Mouse (Mus musculus): ENCODE results near the gene Adgrg1. TPM values are rescaled to one million over a fixed set of nuclear protein-coding genes. Genes with fewer than 3 reads are reported as not detected.

Gene Adgrg1
- polyA plus RNA-seq (2015; fragmentation: Nextera tagmentation; extraction: Ambion mirVana): 42.4 and 50.9 TPM in 2 replicates

GRCm38 (mm10) chr8:94974467-94975165 lies at the start of gene Adgrg1:
Adgrg1 (plus strand) TSS chr8:94974751.
- Histone ChIP-seq H3K4me1 (replicated peaks; ENCODE audit: control insufficient read depth, insufficient read depth) (no peaks in the 10 kb centered on the region), H3K36me3 (ENCODE audit: control insufficient read depth, insufficient read depth, low read length) (no peaks in the 10 kb centered on the region), H3K27ac (replicated peaks) (peak within 1 kb of the TSS; percentile 97), H3K4me2 (replicated peaks; ENCODE audit: low read depth) (no peak within 1 kb of the TSS), H3K4me3 (ENCODE audit: low read depth, low read length) (no peak within 1 kb of the TSS), H3K9me3 (ENCODE audit: control insufficient read depth, low read length) (no peaks in the 10 kb centered on the region), H3K27me3 (ENCODE audit: control insufficient read depth, insufficient read depth, low read length) (no peaks in the 10 kb centered on the region), H3K9ac (ENCODE audit: low read length) (no peak within 1 kb of the TSS)
- peak; percentile 88 for ATAC-seq (ENCODE audit: low FRiP score, low TSS enrichment)
- TF ChIP-seq CTCF (IDR thresholded peaks at IDR 0.05; ENCODE audit: low read depth) (peak; percentile 29; the same call in 1 of the 2 replicates), EP300 (optimal IDR thresholded peaks at IDR 0.05) (no peak)
- DNase-seq (ENCODE audit: low spot score): peak; percentile 89
- WGBS: 22% methylated on average over 7 of the region's 7 CpGs

GRCm38 (mm10) chr8:94928227-94928626 lies 46.3 kb upstream of the Adgrg1 start:
- no peak for DNase-seq (ENCODE audit: low spot score)
- 71% methylated on average over 3 of the region's 3 CpGs for WGBS
- no peak for ATAC-seq (ENCODE audit: low FRiP score, low TSS enrichment)
- Histone ChIP-seq H3K9me3 (ENCODE audit: control insufficient read depth, low read length) (no peaks in the 10 kb centered on the region), H3K4me2 (replicated peaks; ENCODE audit: low read depth) (no peak overlapping the region), H3K27me3 (ENCODE audit: control insufficient read depth, insufficient read depth, low read length) (no peaks in the 10 kb centered on the region), H3K27ac (replicated peaks) (no peak overlapping the region), H3K4me3 (ENCODE audit: low read depth, low read length) (no peak overlapping the region), H3K9ac (ENCODE audit: low read length) (no peak overlapping the region), H3K36me3 (ENCODE audit: control insufficient read depth, insufficient read depth, low read length) (no peaks in the 10 kb centered on the region), H3K4me1 (replicated peaks; ENCODE audit: control insufficient read depth, insufficient read depth) (no peaks in the 10 kb centered on the region)
- no peak for TF ChIP-seq CTCF (IDR thresholded peaks at IDR 0.05; ENCODE audit: low read depth)
- no peak for TF ChIP-seq EP300 (optimal IDR thresholded peaks at IDR 0.05)

GRCm38 (mm10) chr8:94933918-94934317 lies 40.6 kb upstream of the Adgrg1 start:
- no peaks in the 10 kb centered on the region for H3K27me3 ChIP-seq (ENCODE audit: control insufficient read depth, insufficient read depth, low read length)
- H3K4me2 ChIP-seq (replicated peaks; ENCODE audit: low read depth): no peak overlapping the region
- WGBS: 48% methylated on average over 5 of the region's 5 CpGs
- ATAC-seq (ENCODE audit: low FRiP score, low TSS enrichment) (no peak), DNase-seq (ENCODE audit: low spot score) (no peak)
- no peak overlapping the region for H3K27ac ChIP-seq (replicated peaks)
- H3K36me3 ChIP-seq (ENCODE audit: control insufficient read depth, insufficient read depth, low read length): no peaks in the 10 kb centered on the region
- H3K9me3 ChIP-seq (ENCODE audit: control insufficient read depth, low read length): no peaks in the 10 kb centered on the region
- no peak overlapping the region for H3K4me3 ChIP-seq (ENCODE audit: low read depth, low read length)
- H3K9ac ChIP-seq (ENCODE audit: low read length): no peak overlapping the region
- H3K4me1 ChIP-seq (replicated peaks; ENCODE audit: control insufficient read depth, insufficient read depth): no peaks in the 10 kb centered on the region
- TF ChIP-seq CTCF (IDR thresholded peaks at IDR 0.05; ENCODE audit: low read depth): no peak
- no peak for TF ChIP-seq EP300 (optimal IDR thresholded peaks at IDR 0.05)

- Histone ChIP-seq H3K27me3 (ENCODE audit: control insufficient read depth, insufficient read depth, low read length) (no peaks in the 10 kb centered on the region), H3K36me3 (ENCODE audit: control insufficient read depth, insufficient read depth, low read length) (no peaks in the 10 kb centered on the region), H3K4me1 (replicated peaks; ENCODE audit: control insufficient read depth, insufficient read depth) (no peaks in the 10 kb centered on the region), H3K27ac (replicated peaks) (no peak overlapping the region), H3K9me3 (ENCODE audit: control insufficient read depth, low read length) (no peaks in the 10 kb centered on the region), H3K4me3 (ENCODE audit: low read depth, low read length) (no peak overlapping the region), H3K9ac (ENCODE audit: low read length) (no peak overlapping the region), H3K4me2 (replicated peaks; ENCODE audit: low read depth) (no peak overlapping the region)
- ATAC-seq (ENCODE audit: low FRiP score, low TSS enrichment): no peak
- no peak for TF ChIP-seq EP300 (optimal IDR thresholded peaks at IDR 0.05)
- no peak for TF ChIP-seq CTCF (IDR thresholded peaks at IDR 0.05; ENCODE audit: low read depth)
- no peak for DNase-seq (ENCODE audit: low spot score)
- 70% methylated on average over 3 of the region's 3 CpGs for WGBS
These were observed 39.4 kb upstream of the Adgrg1 start for GRCm38 (mm10) chr8:94935172-94935571.

- no peaks in the 10 kb centered on the region for H3K9me3 ChIP-seq (ENCODE audit: control insufficient read depth, low read length)
- no peaks in the 10 kb centered on the region for H3K36me3 ChIP-seq (ENCODE audit: control insufficient read depth, insufficient read depth, low read length)
- H3K4me1 ChIP-seq (replicated peaks; ENCODE audit: control insufficient read depth, insufficient read depth): no peaks in the 10 kb centered on the region
- H3K4me3 ChIP-seq (ENCODE audit: low read depth, low read length): no peak overlapping the region
- no peak overlapping the region for H3K9ac ChIP-seq (ENCODE audit: low read length)
- H3K27me3 ChIP-seq (ENCODE audit: control insufficient read depth, insufficient read depth, low read length): no peaks in the 10 kb centered on the region
- no peak overlapping the region for H3K27ac ChIP-seq (replicated peaks)
- ATAC-seq (ENCODE audit: low FRiP score, low TSS enrichment): no peak
- H3K4me2 ChIP-seq (replicated peaks; ENCODE audit: low read depth): no peak overlapping the region
- WGBS: 25% methylated on average over 6 of the region's 6 CpGs
- DNase-seq (ENCODE audit: low spot score): peak; percentile 81
- TF ChIP-seq CTCF (IDR thresholded peaks at IDR 0.05; ENCODE audit: low read depth): peak; percentile 93
- no peak for TF ChIP-seq EP300 (optimal IDR thresholded peaks at IDR 0.05)
These were observed 32.0 kb upstream of the Adgrg1 start for GRCm38 (mm10) chr8:94942566-94942965.

- ATAC-seq (ENCODE audit: low FRiP score, low TSS enrichment): no peak
- no peak overlapping the region for H3K4me2 ChIP-seq (replicated peaks; ENCODE audit: low read depth)
- no peak overlapping the region for H3K4me3 ChIP-seq (ENCODE audit: low read depth, low read length)
- H3K9ac ChIP-seq (ENCODE audit: low read length): no peak overlapping the region
- no peaks in the 10 kb centered on the region for H3K36me3 ChIP-seq (ENCODE audit: control insufficient read depth, insufficient read depth, low read length)
- TF ChIP-seq CTCF (IDR thresholded peaks at IDR 0.05; ENCODE audit: low read depth) (no peak), EP300 (optimal IDR thresholded peaks at IDR 0.05) (no peak)
- no peaks in the 10 kb centered on the region for H3K9me3 ChIP-seq (ENCODE audit: control insufficient read depth, low read length)
- H3K4me1 ChIP-seq (replicated peaks; ENCODE audit: control insufficient read depth, insufficient read depth): no peaks in the 10 kb centered on the region
- DNase-seq (ENCODE audit: low spot score): no peak
- WGBS: 46% methylated on average over 6 of the region's 6 CpGs
- no peak overlapping the region for H3K27ac ChIP-seq (replicated peaks)
- no peaks in the 10 kb centered on the region for H3K27me3 ChIP-seq (ENCODE audit: control insufficient read depth, insufficient read depth, low read length)
These were observed 29.4 kb upstream of the Adgrg1 start for GRCm38 (mm10) chr8:94945185-94945584.
